Mouse (Mus musculus): ENCODE results near the gene Tdrd9. TPM values are rescaled to one million over a fixed set of nuclear protein-coding genes. Genes with fewer than 3 reads are reported as not detected.

Tdrd9 gene
- polyA plus RNA-seq, 1 experiment from 2014 or later: 0.65 TPM

DNA sequence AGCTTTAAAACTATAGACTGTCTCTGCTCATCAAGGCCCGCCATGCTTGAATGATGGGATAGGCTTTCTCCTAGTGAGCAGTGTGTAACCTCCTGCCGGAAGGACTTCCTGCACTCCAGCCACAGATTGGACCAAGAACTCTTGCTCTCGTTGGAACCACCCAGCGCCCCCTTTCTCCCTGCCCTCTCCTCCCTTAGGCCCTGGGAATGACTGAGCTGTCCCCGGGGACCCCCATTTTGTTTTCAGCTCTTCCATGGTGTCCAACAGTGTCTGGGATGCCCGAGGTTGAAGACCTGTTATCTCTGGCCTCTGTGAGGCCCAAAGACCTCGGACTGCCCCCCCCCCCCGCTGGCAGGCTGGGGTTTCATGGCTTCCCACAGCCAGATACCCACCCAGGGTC, 108.6 kb downstream of the Tdrd9 start:
- DNase-seq (ENCODE audit: low spot score): no peak
- Histone ChIP-seq H3K27ac (no peak overlapping the region), H3K36me3 (no peaks in the 10 kb centered on the region), H3K27me3 (ENCODE audit: low read depth, poor library complexity, severe bottlenecking) (no peaks in the 10 kb centered on the region), H3K4me1 (no peaks in the 10 kb centered on the region), H3K4me3 (no peak overlapping the region), H3K9me3 (replicated peaks) (no peaks in the 10 kb centered on the region)
- WGBS: 80% methylated on average over 8 of the region's 8 CpGs

DNA sequence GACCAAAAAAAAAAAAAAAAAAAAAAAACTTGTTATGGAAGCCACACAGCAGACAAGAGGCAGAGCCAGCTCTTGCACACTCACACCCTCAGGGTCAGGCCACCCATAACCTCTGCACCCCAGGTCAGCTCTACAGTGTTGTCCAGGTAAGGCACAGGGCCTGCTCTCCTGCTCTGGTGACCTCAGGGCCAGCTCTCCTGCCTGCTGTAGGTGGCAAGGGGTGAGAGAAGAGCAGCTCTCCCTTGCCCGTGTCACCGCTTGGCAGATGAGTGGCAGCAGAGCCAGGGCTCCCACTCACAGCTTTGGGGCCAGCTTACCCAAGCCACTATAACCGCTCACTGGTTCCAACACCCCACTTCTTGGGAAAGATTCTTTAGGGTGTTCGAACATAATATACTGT, 109.6 kb downstream of the Tdrd9 start:
- H3K27me3 ChIP-seq (ENCODE audit: low read depth, poor library complexity, severe bottlenecking): no peaks in the 10 kb centered on the region
- H3K9me3 ChIP-seq (replicated peaks): no peaks in the 10 kb centered on the region
- no peaks in the 10 kb centered on the region for H3K36me3 ChIP-seq
- no peak overlapping the region for H3K4me3 ChIP-seq
- 94% methylated on average over 4 of the region's 4 CpGs for WGBS
- DNase-seq (ENCODE audit: low spot score): no peak
- no peak overlapping the region for H3K27ac ChIP-seq
- H3K4me1 ChIP-seq: no peaks in the 10 kb centered on the region

DNA sequence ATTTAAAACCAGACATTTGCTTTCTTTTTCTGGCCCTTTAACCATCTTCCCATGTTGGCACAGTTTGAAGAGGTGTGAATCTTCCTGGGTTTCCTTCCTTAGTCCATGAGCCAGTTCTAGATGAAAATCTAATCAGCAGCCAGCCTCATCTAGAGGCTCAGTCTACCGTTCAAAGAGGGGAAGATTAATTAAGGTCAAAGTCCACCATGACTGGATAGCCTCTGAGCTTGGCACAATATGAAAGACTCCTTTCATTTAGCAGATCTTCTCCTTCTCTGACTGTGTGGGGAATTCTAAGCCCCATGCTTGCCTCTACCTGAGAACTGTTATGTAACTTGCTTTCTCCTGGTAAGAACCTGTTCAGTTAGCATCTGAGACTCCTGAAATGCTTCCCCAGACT, 110.9 kb downstream of the Tdrd9 start:
- Histone ChIP-seq H3K36me3 (no peaks in the 10 kb centered on the region), H3K27me3 (ENCODE audit: low read depth, poor library complexity, severe bottlenecking) (no peaks in the 10 kb centered on the region), H3K4me1 (peaks cover 4% of the 10 kb centered on the region; the same call in 1 of the 2 replicates), H3K4me3 (no peak overlapping the region), H3K27ac (no peak overlapping the region), H3K9me3 (replicated peaks) (no peaks in the 10 kb centered on the region)
- 70% methylated on average over 1 of the region's 1 CpGs for WGBS
- DNase-seq (ENCODE audit: low spot score): no peak

DNA sequence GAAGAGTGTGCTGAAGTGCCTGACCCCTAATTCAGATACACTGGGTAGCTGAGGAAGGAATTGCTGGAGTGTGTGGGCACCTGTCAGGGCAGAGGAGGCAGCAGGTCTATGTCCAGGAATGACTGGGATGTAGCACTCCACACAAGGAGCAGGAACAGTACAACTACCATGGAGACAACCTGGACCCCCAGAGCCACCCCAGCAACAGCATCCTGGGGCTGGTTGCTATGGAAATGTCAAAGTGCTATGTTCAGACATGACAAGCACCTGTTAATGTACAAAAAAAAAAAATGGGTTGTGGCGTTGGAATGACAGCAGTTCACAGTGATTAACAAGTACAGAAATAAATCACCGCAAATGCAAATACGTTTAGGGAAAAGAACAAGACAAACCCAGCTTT, 114.9 kb downstream of the Tdrd9 start:
- WGBS: 86% methylated on average over 3 of the region's 3 CpGs

GRCm38 (mm10) chr12:112086726-112087125, 115.4 kb downstream of the Tdrd9 start:
- Histone ChIP-seq H3K27me3 (ENCODE audit: low read depth, poor library complexity, severe bottlenecking) (peaks cover 6% of the 10 kb centered on the region; the same call in 1 of the 2 replicates), H3K9me3 (replicated peaks) (no peaks in the 10 kb centered on the region), H3K27ac (no peak overlapping the region), H3K36me3 (no peaks in the 10 kb centered on the region), H3K4me1 (peaks cover 9% of the 10 kb centered on the region; the same call in 1 of the 2 replicates), H3K4me3 (no peak overlapping the region)
- no peak for DNase-seq (ENCODE audit: low spot score)
- 82% methylated on average over 6 of the region's 6 CpGs for WGBS

More for the DNA sequence above, 114.9 kb downstream of the Tdrd9 start:
- no peaks in the 10 kb centered on the region for H3K9me3 ChIP-seq (replicated peaks)
- no peak overlapping the region for H3K4me3 ChIP-seq
- 0 out of 2 replicates have a peak, but pooled peaks cover 1% of the 10 kb centered on the region for H3K27me3 ChIP-seq (ENCODE audit: low read depth, poor library complexity, severe bottlenecking)
- H3K4me1 ChIP-seq: peaks cover 9% of the 10 kb centered on the region; the same call in 1 of the 2 replicates
- H3K36me3 ChIP-seq: no peaks in the 10 kb centered on the region
- DNase-seq (ENCODE audit: low spot score): no peak
- H3K27ac ChIP-seq: no peak overlapping the region

DNA sequence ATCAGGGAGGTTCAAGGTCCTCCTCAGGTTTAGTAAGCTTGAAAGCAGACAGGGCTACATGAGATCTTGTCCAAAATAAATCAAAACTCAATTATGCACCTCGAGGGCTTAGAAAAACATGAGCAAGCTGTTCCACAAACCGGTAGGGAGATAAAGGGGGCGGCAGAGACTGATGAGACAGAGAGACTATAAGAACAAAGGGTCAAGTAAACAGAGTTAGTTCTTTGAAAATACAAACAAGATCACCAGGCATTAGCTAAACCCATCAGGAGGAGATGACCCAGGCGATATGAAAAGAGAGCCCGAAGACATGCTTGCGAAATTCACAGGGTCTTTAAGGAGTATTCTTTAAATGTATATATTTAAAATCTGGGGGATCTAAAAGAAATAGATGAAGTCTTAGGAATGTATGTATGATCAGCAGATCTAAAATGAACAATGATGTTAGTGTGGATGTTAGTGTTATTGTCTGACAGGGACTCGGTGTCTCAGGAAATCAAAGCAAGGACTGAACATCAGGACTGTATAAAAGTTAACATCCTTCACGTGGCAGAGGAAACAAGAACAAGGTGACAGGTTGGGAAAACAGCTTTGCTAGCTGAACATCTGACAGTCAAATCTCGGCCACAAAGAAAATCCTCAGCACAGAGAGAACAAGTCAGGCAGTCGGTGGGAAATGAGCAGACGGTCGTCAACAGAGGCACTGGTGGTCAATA, 117.4 kb downstream of the Tdrd9 start:
- H3K4me3 ChIP-seq: no peak overlapping the region
- H3K27me3 ChIP-seq (ENCODE audit: low read depth, poor library complexity, severe bottlenecking): peaks cover 7% of the 10 kb centered on the region; the same call in 1 of the 2 replicates
- no peak overlapping the region for H3K27ac ChIP-seq
- no peaks in the 10 kb centered on the region for H3K36me3 ChIP-seq
- H3K4me1 ChIP-seq: peaks cover 9% of the 10 kb centered on the region; the same call in 1 of the 2 replicates
- DNase-seq (ENCODE audit: low spot score): peak; percentile 27
- WGBS: 58% methylated on average over 12 of the region's 12 CpGs
- H3K9me3 ChIP-seq (replicated peaks): no peaks in the 10 kb centered on the region

DNA sequence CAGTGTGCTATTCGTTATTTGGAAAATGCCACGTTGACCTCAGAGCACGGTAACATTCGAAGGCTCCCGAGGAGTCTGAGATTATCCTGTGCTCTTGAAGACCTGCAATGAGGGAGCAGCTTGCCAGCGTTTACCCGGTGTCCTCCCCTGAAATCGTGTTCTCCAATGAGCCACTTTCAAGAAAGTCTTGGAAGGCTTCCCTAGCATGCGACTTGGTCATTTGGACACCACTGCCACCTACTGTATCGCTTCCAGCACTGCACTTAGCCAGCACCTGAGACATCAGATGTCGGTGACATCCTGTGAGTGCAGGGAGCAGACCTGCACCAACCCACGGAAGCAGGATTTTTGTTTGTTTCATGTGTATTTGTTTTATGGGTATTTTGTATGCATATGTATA, 119.7 kb downstream of the Tdrd9 start:
- DNase-seq (ENCODE audit: low spot score): peak; percentile 64
- 7% methylated on average over 12 of the region's 12 CpGs for WGBS
- no peak overlapping the region for H3K4me3 ChIP-seq
- no peaks in the 10 kb centered on the region for H3K36me3 ChIP-seq
- H3K9me3 ChIP-seq (replicated peaks): no peaks in the 10 kb centered on the region
- H3K27me3 ChIP-seq (ENCODE audit: low read depth, poor library complexity, severe bottlenecking): peaks cover 7% of the 10 kb centered on the region; the same call in 1 of the 2 replicates
- no peak overlapping the region for H3K27ac ChIP-seq
- H3K4me1 ChIP-seq: peaks cover 9% of the 10 kb centered on the region; the same call in 1 of the 2 replicates

DNA sequence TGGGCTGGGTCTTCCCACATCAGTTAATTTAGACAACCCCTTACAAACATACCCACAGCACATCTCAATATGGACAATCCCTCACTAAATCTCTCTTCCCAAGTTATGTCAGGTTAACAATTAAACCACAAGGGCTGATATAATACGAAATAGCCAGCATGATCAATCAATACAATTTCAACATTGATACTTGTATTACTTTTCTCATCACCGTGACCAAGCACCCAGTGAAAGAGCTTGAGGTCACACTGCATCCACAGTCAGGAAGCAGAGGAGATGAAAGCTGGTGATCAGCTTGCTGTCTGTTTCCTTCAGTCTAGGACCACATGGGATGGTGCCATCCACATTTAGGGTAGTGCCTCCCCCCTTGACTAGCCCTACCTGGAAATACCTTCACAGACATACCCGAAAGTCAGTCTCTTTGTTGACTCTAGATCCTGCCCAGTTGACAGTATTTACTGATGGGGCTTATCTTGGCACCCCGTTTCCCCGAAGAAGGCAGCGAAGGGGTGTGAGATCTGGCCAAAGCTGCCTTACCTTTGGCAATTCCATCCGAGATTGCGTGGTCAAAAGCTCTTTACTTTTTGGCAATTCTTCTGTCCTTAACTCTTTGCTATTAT, 123.0 kb downstream of the Tdrd9 start:
- H3K27me3 ChIP-seq (ENCODE audit: low read depth, poor library complexity, severe bottlenecking): peaks cover 7% of the 10 kb centered on the region; the same call in 1 of the 2 replicates
- WGBS: 85% methylated on average over 8 of the region's 8 CpGs
- no peaks in the 10 kb centered on the region for H3K36me3 ChIP-seq
- no peak overlapping the region for H3K27ac ChIP-seq
- no peaks in the 10 kb centered on the region for H3K9me3 ChIP-seq (replicated peaks)
- no peak for DNase-seq (ENCODE audit: low spot score)
- peaks cover 5% of the 10 kb centered on the region; the same call in 1 of the 2 replicates for H3K4me1 ChIP-seq
- no peak overlapping the region for H3K4me3 ChIP-seq

- Histone ChIP-seq H3K4me3 (no peak overlapping the region), H3K27ac (no peak overlapping the region), H3K4me1 (0 out of 2 replicates have a peak, but pooled peaks cover 3% of the 10 kb centered on the region), H3K36me3 (no peaks in the 10 kb centered on the region), H3K27me3 (ENCODE audit: low read depth, poor library complexity, severe bottlenecking) (peaks cover 7% of the 10 kb centered on the region; the same call in 1 of the 2 replicates), H3K9me3 (replicated peaks) (no peaks in the 10 kb centered on the region)
- DNase-seq (ENCODE audit: low spot score): no peak
- 90% methylated on average over 13 of the region's 13 CpGs for WGBS
Measured at GRCm38 (mm10) chr12:112096051-112096732, 124.8 kb downstream of the Tdrd9 start.

DNA sequence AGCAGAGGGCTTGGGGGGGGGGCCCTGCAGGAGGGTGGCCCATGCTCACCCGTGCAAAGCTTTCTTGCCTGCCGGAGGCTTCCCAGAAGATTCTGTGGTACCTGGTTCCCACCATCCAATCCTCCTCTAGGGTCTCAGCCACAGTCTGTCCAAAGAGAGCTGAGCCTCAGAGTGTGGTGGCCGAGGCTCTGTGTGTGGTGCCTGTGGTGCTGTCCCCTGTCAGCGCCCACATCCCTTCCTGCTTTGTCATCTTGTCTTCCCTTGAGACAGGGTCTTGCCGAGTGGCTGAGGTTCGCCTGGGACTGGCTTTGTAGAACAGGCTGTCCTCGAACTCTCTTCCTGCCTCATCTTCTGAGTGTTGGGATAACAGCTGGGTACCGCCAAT, 125.4 kb downstream of the Tdrd9 start:
- 81% methylated on average over 8 of the region's 8 CpGs for WGBS
- no peak overlapping the region for H3K27ac ChIP-seq
- no peak for DNase-seq (ENCODE audit: low spot score)
- H3K36me3 ChIP-seq: no peaks in the 10 kb centered on the region
- no peak overlapping the region for H3K4me3 ChIP-seq
- H3K4me1 ChIP-seq: peaks cover 7% of the 10 kb centered on the region
- no peaks in the 10 kb centered on the region for H3K9me3 ChIP-seq (replicated peaks)
- peaks cover 1% of the 10 kb centered on the region; the same call in 1 of the 2 replicates for H3K27me3 ChIP-seq (ENCODE audit: low read depth, poor library complexity, severe bottlenecking)

- WGBS: 85% methylated on average over 4 of the region's 4 CpGs
- Histone ChIP-seq H3K9me3 (replicated peaks) (no peaks in the 10 kb centered on the region), H3K27me3 (ENCODE audit: low read depth, poor library complexity, severe bottlenecking) (no peaks in the 10 kb centered on the region), H3K36me3 (no peaks in the 10 kb centered on the region), H3K4me3 (no peak overlapping the region), H3K27ac (no peak overlapping the region), H3K4me1 (peaks cover 7% of the 10 kb centered on the region)
- DNase-seq (ENCODE audit: low spot score): no peak
Measured at GRCm38 (mm10) chr12:112100106-112100505, 128.7 kb downstream of the Tdrd9 start.

DNA sequence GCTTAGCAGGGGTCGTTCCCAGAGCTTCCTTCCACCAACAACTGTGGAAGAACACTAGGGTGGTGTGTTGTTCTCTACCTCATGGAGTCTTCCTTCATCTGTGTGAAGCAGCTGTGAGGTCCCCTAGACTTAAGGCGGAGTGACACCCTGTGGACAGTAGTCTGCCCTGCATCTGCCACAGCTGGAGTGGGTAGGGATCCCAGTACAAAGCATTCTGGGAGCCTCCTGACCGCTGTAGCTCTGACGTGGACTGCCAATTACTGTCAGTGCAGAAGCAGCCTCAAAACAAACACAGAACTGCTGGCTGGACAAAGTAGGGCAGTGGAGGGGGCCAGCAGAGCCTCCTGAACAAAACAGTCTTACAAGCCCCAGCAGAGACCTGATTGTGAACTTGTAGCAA, 129.7 kb downstream of the Tdrd9 start:
- Histone ChIP-seq H3K27ac (no peak overlapping the region), H3K9me3 (replicated peaks) (no peaks in the 10 kb centered on the region), H3K4me3 (no peak overlapping the region), H3K36me3 (no peaks in the 10 kb centered on the region), H3K27me3 (ENCODE audit: low read depth, poor library complexity, severe bottlenecking) (peaks cover 4% of the 10 kb centered on the region; the same call in 1 of the 2 replicates), H3K4me1 (peaks cover 7% of the 10 kb centered on the region)
- 65% methylated on average over 4 of the region's 4 CpGs for WGBS
- no peak for DNase-seq (ENCODE audit: low spot score)

DNA sequence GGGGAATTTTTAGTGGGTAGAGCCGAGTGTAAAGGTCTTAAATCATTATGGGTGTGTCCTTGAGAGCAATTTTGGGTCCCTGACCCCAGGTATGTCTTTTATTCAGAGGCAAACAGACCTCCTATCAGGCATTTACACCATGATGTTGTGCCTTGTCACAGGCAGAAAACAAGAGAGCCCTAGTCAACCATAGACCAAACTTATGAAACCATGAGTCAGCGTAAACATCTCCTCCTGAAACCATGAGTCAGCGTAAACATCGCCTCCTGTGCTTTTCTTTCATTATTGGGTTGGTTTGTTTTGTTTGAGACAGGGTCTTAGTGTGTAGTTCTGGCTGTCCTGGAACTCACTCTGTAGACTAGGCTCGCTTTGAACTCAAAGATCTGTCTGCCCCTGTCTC, 131.8 kb downstream of the Tdrd9 start:
- no peak overlapping the region for H3K4me3 ChIP-seq
- WGBS: 86% methylated on average over 5 of the region's 5 CpGs
- no peak for DNase-seq (ENCODE audit: low spot score)

More for the DNA sequence above, 131.8 kb downstream of the Tdrd9 start:
- Histone ChIP-seq H3K27me3 (ENCODE audit: low read depth, poor library complexity, severe bottlenecking) (peaks cover 25% of the 10 kb centered on the region), H3K4me1 (peaks cover 21% of the 10 kb centered on the region), H3K9me3 (replicated peaks) (no peaks in the 10 kb centered on the region), H3K27ac (no peak overlapping the region), H3K36me3 (no peaks in the 10 kb centered on the region)

All from limb, embryonic 10.5 days (tissue).